Mouse (Mus musculus): Measurements from ENCODE around the gene Arl6ip4.

- TF ChIP-seq CTCF (IDR thresholded peaks at IDR 0.05; ENCODE audit: extremely low read depth, insufficient read length, insufficient replicate concordance, low read depth, low read length) (no peak), POLR2A (IDR thresholded peaks at IDR 0.05; ENCODE audit: low read depth, low read length) (no peak)
Measured at GRCm38 (mm10) chr5:124134261-124134660, 18.4 kb downstream of the Arl6ip4 start.
